In genomic region chr2:13268681-13269293, GRCm38 (mm10) we compare ENCODE assay signal across 23 mouse cellular contexts. TPM values are rescaled to one million over a fixed set of nuclear protein-coding genes. Genes with fewer than 3 reads are reported as not detected.
DNase-seq lines count a peak whose midpoint lies in the region; ATAC-seq and TF ChIP-seq lines count a peak whose summit lies in the region.
"Had no signal": no experiment of that assay in that cellular context is flagged by ENCODE, and none has a peak within 500 bp of the region (broad histone marks: within the 10 kb centered on the region; RNA-seq: fewer than 3 reads in every experiment).

No protein-coding gene starts in this region.

- TF ChIP-seq EP300 in MEL (IDR thresholded peaks at IDR 0.05; ENCODE audit: low read depth in 1 of 2, low read length in 2 of 2): peak; percentile 81 to 88
- peak; percentile 36; the same call in 1 of the 2 replicates for TF ChIP-seq EP300 in liver, postnatal 0 days (IDR thresholded peaks at IDR 0.05; ENCODE audit: low read depth)

- 88% methylated on average over 4 of the region's 4 CpGs for WGBS in heart, embryonic 14.5 days
- WGBS in liver, embryonic 12.5 days (ENCODE audit: insufficient replicate concordance): 40% methylated on average over 4 of the region's 4 CpGs
- WGBS in liver, postnatal 0 days (ENCODE audit: insufficient replicate concordance): 57% methylated on average over 4 of the region's 4 CpGs

- no peaks in the 10 kb centered on the region for H3K9me3 ChIP-seq in heart, embryonic 14.5 days (ENCODE audit: control insufficient read depth, low read length)
- H3K9me3 ChIP-seq in MEL (replicated peaks; ENCODE audit: insufficient read depth, low read length): no peaks in the 10 kb centered on the region
- H3K9me3 ChIP-seq in liver, embryonic 12.5 days (replicated peaks): no peaks in the 10 kb centered on the region
- no peaks in the 10 kb centered on the region for H3K9me3 ChIP-seq in liver, postnatal 0 days (ENCODE audit: low read length)
- H3K9me3 ChIP-seq: embryonic facial prominence, embryonic 15.5 days; forebrain, embryonic 10.5 days; heart, embryonic 10.5 days; hindbrain, embryonic 12.5 days had no signal

- TF ChIP-seq POLR2A in MEL (IDR thresholded peaks at IDR 0.05; ENCODE audit: control insufficient read depth in 1 of 2, insufficient read depth in 1 of 2, low read depth in 1 of 2, low read length in 2 of 2, poor library complexity in 1 of 2): no peak

- no peak overlapping the region for H3K9ac ChIP-seq in heart, embryonic 14.5 days (ENCODE audit: low read length)
- H3K9ac ChIP-seq in MEL (ENCODE audit: control insufficient read depth, low read depth, low read length, poor library complexity, severe bottlenecking): peak overlapping the region; percentile 15; the same call in 1 of the 2 replicates
- H3K9ac ChIP-seq in liver, embryonic 12.5 days: no peak overlapping the region
- H3K9ac ChIP-seq in liver, postnatal 0 days (replicated peaks): no peak overlapping the region
- H3K9ac ChIP-seq: embryonic facial prominence, embryonic 15.5 days; hindbrain, embryonic 12.5 days had no signal

- no peak for DNase-seq in heart, postnatal 25 days (ENCODE audit: low spot score)
- DNase-seq in MEL (ENCODE audit: low read depth, low spot score): peak; percentile 67
- no peak for DNase-seq in liver, postnatal 0 days
- no peak for DNase-seq in layer of hippocampus, adult 8-10 months (ENCODE audit: low spot score in 2 of 2)
- no peak for DNase-seq in thymus, postnatal 10 days (ENCODE audit: low spot score in 2 of 2)
- DNase-seq: adrenal gland, postnatal 10 days; cerebellum, adult 11 months; cerebellum, adult 8-10 months; cerebellum, postnatal 14 days; embryo, embryonic 11 days; gastrocnemius, adult 2 months; gastrocnemius, postnatal 25 days; heart, postnatal 4 days had no signal

- ATAC-seq in heart, embryonic 14.5 days (ENCODE audit: insufficient number of reproducible peaks, insufficient read depth, low FRiP score, low read depth): no peak
- ATAC-seq in liver, embryonic 12.5 days: no peak
- no peak for ATAC-seq in liver, postnatal 0 days
- ATAC-seq: forebrain, embryonic 14.5 days; hindbrain, embryonic 16.5 days; inflammation-experienced regulatory T-cells, adult 6 months had no signal

- H3K27ac ChIP-seq in heart, embryonic 14.5 days (replicated peaks in 1 of 2; ENCODE audit: control insufficient read depth in 1 of 2, insufficient read depth in 1 of 2, low read depth in 2 of 2, low read length in 2 of 2): 0 out of 4 replicates have a peak overlapping the region, but pooled peaks of 1 of the 2 experiments have one; percentile 33
- peak overlapping the region; percentile 69 for H3K27ac ChIP-seq in MEL (ENCODE audit: control insufficient read depth, low read depth, low read length)
- peak overlapping the region; percentile 78 for H3K27ac ChIP-seq in liver, embryonic 12.5 days
- no peak overlapping the region for H3K27ac ChIP-seq in liver, postnatal 0 days (ENCODE audit: low read depth)
- H3K27ac ChIP-seq: embryonic facial prominence, embryonic 15.5 days; forebrain, embryonic 10.5 days; gastrocnemius, adult 2 months; heart, embryonic 10.5 days; hindbrain, embryonic 12.5 days had no signal

- H3K4me2 ChIP-seq in heart, embryonic 14.5 days (ENCODE audit: low read length): peak overlapping the region; percentile 21; the same call in 1 of the 2 replicates
- H3K4me2 ChIP-seq in liver, embryonic 12.5 days: peak overlapping the region; percentile 88
- H3K4me2 ChIP-seq in liver, postnatal 0 days (ENCODE audit: low read depth, low read length): no peak overlapping the region
- H3K4me2 ChIP-seq: embryonic facial prominence, embryonic 15.5 days; hindbrain, embryonic 12.5 days had no signal

- intact Hi-C loops in heart, postnatal 25 days (cut with DNase I): loop anchor here (10.0 kb wide), 1 partner anchor 814 kb away; no protein-coding TSS in a partner anchor

- peaks cover 9% of the 10 kb centered on the region for H3K79me2 ChIP-seq in MEL (ENCODE audit: control insufficient read depth, insufficient read depth, low read length, poor library complexity)

- peaks cover 28% of the 10 kb centered on the region for H3K36me3 ChIP-seq in heart, embryonic 14.5 days (ENCODE audit: control insufficient read depth, insufficient read depth, low read length)
- peaks cover 1 to 42% of the 10 kb centered on the region in 2 experiments; a peak in 2 of 4 replicates for H3K36me3 ChIP-seq in MEL (ENCODE audit: control insufficient read depth in 1 of 2, insufficient read depth in 2 of 2, low read length in 2 of 2)
- peaks cover 15% of the 10 kb centered on the region; the same call in 1 of the 2 replicates for H3K36me3 ChIP-seq in liver, embryonic 12.5 days
- H3K36me3 ChIP-seq in liver, postnatal 0 days (replicated peaks; ENCODE audit: insufficient read depth, low read length): no peaks in the 10 kb centered on the region
- H3K36me3 ChIP-seq: embryonic facial prominence, embryonic 15.5 days; forebrain, embryonic 10.5 days; hindbrain, embryonic 12.5 days had no signal

- TF ChIP-seq CTCF in MEL (IDR thresholded peaks at IDR 0.05 in 2 of 3, conservative IDR thresholded peaks at IDR 0.05 in 1 of 3; ENCODE audit: control insufficient read depth in 1 of 3, insufficient read depth in 1 of 3, low read depth in 2 of 3, low read length in 3 of 3, poor library complexity in 1 of 3, severe bottlenecking in 1 of 3): no peak; a peak in 1 of 6 replicates
- TF ChIP-seq CTCF in liver, postnatal 0 days (IDR thresholded peaks at IDR 0.05; ENCODE audit: low read depth): no peak

- H3K27me3 ChIP-seq in heart, embryonic 14.5 days (ENCODE audit: control insufficient read depth, insufficient read depth, low read length): no peaks in the 10 kb centered on the region
- H3K27me3 ChIP-seq in MEL (ENCODE audit: control insufficient read depth in 1 of 2, insufficient read depth in 2 of 2, low read length in 2 of 2): no peaks in the 10 kb centered on the region
- no peaks in the 10 kb centered on the region for H3K27me3 ChIP-seq in liver, embryonic 12.5 days (replicated peaks)
- H3K27me3 ChIP-seq in liver, postnatal 0 days (ENCODE audit: insufficient read depth, low read length): no peaks in the 10 kb centered on the region
- H3K27me3 ChIP-seq: embryonic facial prominence, embryonic 15.5 days; hindbrain, embryonic 12.5 days had no signal

- no peak for TF ChIP-seq RAD21 in MEL (IDR thresholded peaks at IDR 0.05; ENCODE audit: low read depth, low read length)

- no peak overlapping the region for H3K4me3 ChIP-seq in heart, embryonic 14.5 days (ENCODE audit: control insufficient read depth in 1 of 2, insufficient read depth in 1 of 2, low read depth in 1 of 2, low read length in 2 of 2)
- peak overlapping the region; percentile 1 to 40; a peak in 2 of 4 replicates for H3K4me3 ChIP-seq in MEL (ENCODE audit: control insufficient read depth in 1 of 2, insufficient read depth in 1 of 2, low read depth in 2 of 2, low read length in 2 of 2)
- no peak overlapping the region; the same call in 1 of the 2 replicates for H3K4me3 ChIP-seq in liver, embryonic 12.5 days
- H3K4me3 ChIP-seq in liver, postnatal 0 days (ENCODE audit: low read depth, low read length): no peak overlapping the region
- H3K4me3 ChIP-seq: embryonic facial prominence, embryonic 15.5 days; erythroblast, embryonic 14.5 days; forebrain, embryonic 10.5 days; gastrocnemius, adult 2 months; heart, embryonic 10.5 days; hindbrain, embryonic 12.5 days had no signal

- peaks cover 8 to 29% of the 10 kb centered on the region in 2 experiments for H3K4me1 ChIP-seq in heart, embryonic 14.5 days (ENCODE audit: control insufficient read depth in 2 of 2, insufficient read depth in 2 of 2, low read length in 2 of 2)
- H3K4me1 ChIP-seq in MEL (ENCODE audit: control insufficient read depth in 1 of 2, insufficient read depth in 2 of 2, low read length in 2 of 2): peaks cover 20 to 35% of the 10 kb centered on the region in 2 experiments
- H3K4me1 ChIP-seq in liver, embryonic 12.5 days: peaks cover 66% of the 10 kb centered on the region
- peaks cover 17% of the 10 kb centered on the region for H3K4me1 ChIP-seq in liver, postnatal 0 days (ENCODE audit: insufficient read depth)

TF ChIP-seq in MEL, 35 proteins besides CTCF, POLR2A, EP300 and RAD21 (continues in another document):
- no peak for TF ChIP-seq MAZ (IDR thresholded peaks at IDR 0.05; ENCODE audit: low read depth, low read length)
- peak; percentile 66 for TF ChIP-seq TAL1 (IDR thresholded peaks at IDR 0.05; ENCODE audit: low read length)
- no peak for TF ChIP-seq ZMIZ1 (IDR thresholded peaks at IDR 0.05; ENCODE audit: low read depth, low read length)
- no peak for TF ChIP-seq USF2 (IDR thresholded peaks at IDR 0.05; ENCODE audit: borderline replicate concordance in 1 of 2, insufficient read depth in 1 of 2, low read depth in 1 of 2, low read length in 2 of 2)
- TF ChIP-seq ZC3H11A (IDR thresholded peaks at IDR 0.05; ENCODE audit: low read depth, low read length): no peak
- 0 out of 2 replicates have a peak, but pooled peaks have one; percentile 31 for TF ChIP-seq MAX (IDR thresholded peaks at IDR 0.05; ENCODE audit: low read length)
- 0 out of 2 replicates have a peak, but pooled peaks have one; percentile 6 for TF ChIP-seq ELF1 (IDR thresholded peaks at IDR 0.05; ENCODE audit: low read depth, low read length)
- TF ChIP-seq BHLHE40 (IDR thresholded peaks at IDR 0.05; ENCODE audit: borderline replicate concordance, low read depth, low read length): 0 out of 2 replicates have a peak, but pooled peaks have one; percentile 27
- no peak for TF ChIP-seq ZKSCAN1 (IDR thresholded peaks at IDR 0.05; ENCODE audit: low read depth, low read length)
- TF ChIP-seq CHD1 (IDR thresholded peaks at IDR 0.05; ENCODE audit: low read depth, low read length): 0 out of 2 replicates have a peak, but pooled peaks have one; percentile 54
- TF ChIP-seq MAFK (IDR thresholded peaks at IDR 0.05; ENCODE audit: borderline replicate concordance, low read depth, low read length): no peak
- peak; percentile 80 for TF ChIP-seq GATA1 (IDR thresholded peaks at IDR 0.05; ENCODE audit: low read depth, low read length)
- no peak for TF ChIP-seq NELFE (IDR thresholded peaks at IDR 0.05; ENCODE audit: low read depth, low read length)
- 0 out of 2 replicates have a peak, but pooled peaks have one; percentile 21 for TF ChIP-seq JUND (IDR thresholded peaks at IDR 0.05; ENCODE audit: low read depth, low read length)
- peak; percentile 64 for TF ChIP-seq ETS1 (IDR thresholded peaks at IDR 0.05; ENCODE audit: low read depth, low read length)

RNA-seq across cellular contexts. Expression of gene Rsu1, which starts 2.4 kb away (rescaled TPM):
- 140 and 147 TPM in 2 replicates for polyA plus RNA-seq in heart, embryonic 14.5 days (2014; fragmentation: Nextera tagmentation; extraction: Ambion mirVana)
- 10 to 100 TPM; 54.1 to 54.7 TPM for total RNA-seq in heart, postnatal 25 days (2021)
- total RNA-seq in MEL (2012; rRNA removed): 52.4 and 58.1 TPM in 2 replicates
- 10 to 100 TPM in 1 of 2 experiments, not detected in 1; 81.9 TPM for polyA plus RNA-seq in MEL (2012; ENCODE audit: insufficient read depth in 1 of 2, insufficient read length in 2 of 2, low read depth in 1 of 2, low replicate concordance in 2 of 2, missing spikeins in 1 of 2)
- 98.7 and 105 TPM in 2 replicates for polyA plus RNA-seq in liver, embryonic 12.5 days (2016; fragmentation: Nextera tagmentation; extraction: Ambion mirVana)
- polyA plus RNA-seq in liver, postnatal 0 days (2015; fragmentation: Nextera tagmentation; extraction: Ambion mirVana): 55.2 and 55.5 TPM in 2 replicates
- 10 to 100 TPM; 35.4 to 39.7 (median 38.1) TPM for total RNA-seq in layer of hippocampus, adult 8-10 months (2022)

Comparison
In these comparisons a context has a peak if more than half of its experiments do, and no peak if none do; other contexts are left out.
1. H3K4me3 ChIP-seq: peak in MEL (2 of 2); none in heart, embryonic 14.5 days (0 of 2), liver, embryonic 12.5 days (single experiment) and liver, postnatal 0 days (single experiment).